Mouse (Mus musculus) heart, postnatal 0 days (tissue): Measurements from ENCODE around the gene Gpr135.

Source experiments
- CTCF ChIP-seq: IDR thresholded peaks from 2 replicates; pipeline ENCODE4 v1.5.1; 2016; ENCODE audit warnings: antibody characterized with exemption, control low read depth, low read depth
- EP300 ChIP-seq: IDR thresholded peaks from 2 replicates; pipeline ENCODE4 v1.6.1; 2016; ENCODE audit warnings: antibody characterized with exemption, low read depth

GRCm38 (mm10) chr12:72021543-72021942, 49.4 kb downstream of the Gpr135 start:
- no peak for TF ChIP-seq CTCF
- no peak for TF ChIP-seq EP300
